Mouse (Mus musculus): ENCODE measurements around the gene Ankzf1. TPM values are rescaled to one million over a fixed set of nuclear protein-coding genes. Genes with fewer than 3 reads are reported as not detected.

The Ankzf1 gene
- polyA plus RNA-seq, 2 experiments, result 4.8 to 7.6 TPM

DNA sequence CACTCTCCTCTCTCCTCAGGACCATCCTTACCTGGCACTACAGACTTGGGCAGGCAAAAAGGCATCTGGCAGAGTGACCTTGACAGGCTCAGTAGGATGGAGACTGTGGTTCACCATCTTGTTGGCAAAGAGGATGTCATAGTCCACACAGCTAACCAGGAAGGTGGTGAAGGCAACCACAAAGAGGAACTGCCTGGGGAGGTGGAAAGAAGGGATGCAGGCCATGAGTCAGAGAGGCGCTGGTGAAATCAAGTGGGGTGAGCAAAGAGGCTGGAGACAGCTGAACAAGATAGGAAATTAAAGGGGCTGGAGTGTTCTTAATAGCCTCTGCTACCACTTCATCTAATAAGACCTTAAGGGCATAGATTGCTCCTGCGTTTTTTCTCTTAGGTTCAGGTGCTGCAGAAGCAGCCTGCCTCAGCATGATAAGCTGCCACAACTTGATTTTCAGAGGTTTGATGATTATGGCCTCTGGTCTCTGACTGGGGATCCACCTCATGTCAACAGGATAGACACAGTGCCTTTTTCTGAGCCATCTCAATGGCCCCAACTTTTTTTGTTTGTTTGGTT, 4.0 kb upstream of the Ankzf1 start:
- ATAC-seq (ENCODE audit: insufficient read depth), result no peak
- H3K36me3 ChIP-seq (replicated peaks; ENCODE audit: control insufficient read depth, insufficient read depth, low read depth), result peaks cover 57% of the 10 kb centered on the region
- no peak overlapping the region for H3K9ac ChIP-seq (replicated peaks)
- no peak overlapping the region for H3K27ac ChIP-seq
- WGBS (ENCODE audit: insufficient replicate concordance), result 21% methylated on average over 2 of the region's 2 CpGs
- H3K27me3 ChIP-seq (ENCODE audit: control insufficient read depth, insufficient read depth, low read length), result no peaks in the 10 kb centered on the region
- H3K4me1 ChIP-seq (replicated peaks; ENCODE audit: control insufficient read depth in 2 of 2, insufficient read depth in 2 of 2, low read length in 1 of 2), result peaks cover 15% of the 10 kb centered on the region in 2 experiments
- DNase-seq (ENCODE audit: low read depth in 3 of 3, low spot score in 3 of 3), result no peak
- TF ChIP-seq EP300 (IDR thresholded peaks at IDR 0.05; ENCODE audit: low read depth), result no peak
- TF ChIP-seq CTCF (IDR thresholded peaks at IDR 0.05; ENCODE audit: low read depth), result no peak
- no peaks in the 10 kb centered on the region for H3K9me3 ChIP-seq (ENCODE audit: control insufficient read depth, low read length)
- H3K4me2 ChIP-seq (ENCODE audit: low read depth), result no peak overlapping the region
- H3K4me3 ChIP-seq (ENCODE audit: insufficient read depth in 1 of 2, low read depth in 2 of 2, low read length in 2 of 2), result no peak overlapping the region

DNA sequence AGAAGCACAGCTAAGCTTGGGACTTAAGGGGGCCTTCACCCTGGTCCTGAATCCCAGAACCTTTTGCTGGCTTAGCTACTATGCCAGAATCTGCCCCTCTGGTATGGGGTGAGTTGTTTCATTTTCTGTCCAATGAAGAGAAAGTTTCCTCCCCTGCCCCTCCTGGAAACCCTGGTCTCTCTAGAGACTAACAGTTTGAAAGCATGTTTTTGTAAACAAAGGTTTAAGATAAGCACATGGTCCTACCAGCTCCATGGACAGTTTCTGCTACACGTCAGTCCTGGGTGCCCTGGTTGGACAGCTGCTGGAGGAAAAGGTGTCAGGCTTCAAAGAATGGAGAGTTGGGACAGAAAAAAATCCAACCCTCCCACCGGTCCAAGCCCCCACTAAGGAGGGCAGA, 1.4 kb upstream of the Ankzf1 start:
- ATAC-seq (ENCODE audit: insufficient read depth), result no peak

DNA sequence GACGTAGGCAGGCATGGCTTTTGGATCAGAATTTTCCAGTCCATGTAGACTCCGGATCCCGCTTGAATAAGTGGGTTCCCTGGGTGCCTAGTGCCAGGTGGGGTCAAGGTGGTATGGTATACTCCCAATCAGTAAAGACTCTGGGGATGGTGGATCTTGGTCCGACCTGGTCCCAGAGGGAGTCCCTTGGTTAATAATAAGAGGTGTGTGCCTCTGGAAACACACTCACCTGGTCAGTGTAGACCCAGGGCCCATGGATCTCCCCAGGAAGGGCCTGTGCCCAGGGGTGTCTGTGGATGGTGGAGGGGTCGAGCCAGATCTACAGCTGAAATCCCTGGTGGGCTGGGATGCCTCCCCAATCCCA, 711 bp upstream of the Ankzf1 start:
- Histone ChIP-seq H3K4me1 (replicated peaks; ENCODE audit: control insufficient read depth in 2 of 2, insufficient read depth in 2 of 2, low read length in 1 of 2) (peaks cover 21 to 22% of the 10 kb centered on the region in 2 experiments), H3K27me3 (ENCODE audit: control insufficient read depth, insufficient read depth, low read length) (no peaks in the 10 kb centered on the region), H3K36me3 (replicated peaks; ENCODE audit: control insufficient read depth, insufficient read depth, low read depth) (peaks cover 31% of the 10 kb centered on the region), H3K9me3 (ENCODE audit: control insufficient read depth, low read length) (no peaks in the 10 kb centered on the region), H3K4me3 (ENCODE audit: insufficient read depth in 1 of 2, low read depth in 2 of 2, low read length in 2 of 2) (peak overlapping the region; percentile 85 to 89), H3K9ac (replicated peaks) (peak overlapping the region; percentile 91), H3K27ac (peak overlapping the region; percentile 54), H3K4me2 (ENCODE audit: low read depth) (peak overlapping the region; percentile 82)
- DNase-seq (ENCODE audit: low read depth in 3 of 3, low spot score in 3 of 3), result no peak
- TF ChIP-seq EP300 (IDR thresholded peaks at IDR 0.05; ENCODE audit: low read depth) (no peak), CTCF (IDR thresholded peaks at IDR 0.05; ENCODE audit: low read depth) (no peak)
- 35% methylated on average over 5 of the region's 5 CpGs for WGBS (ENCODE audit: insufficient replicate concordance)
- ATAC-seq (ENCODE audit: insufficient read depth), result no peak; the same call in 1 of the 2 replicates

More for the DNA sequence above, 1.4 kb upstream of the Ankzf1 start:
- H3K9ac ChIP-seq (replicated peaks), result peak overlapping the region; percentile 91
- H3K27me3 ChIP-seq (ENCODE audit: control insufficient read depth, insufficient read depth, low read length), result no peaks in the 10 kb centered on the region
- H3K27ac ChIP-seq, result peak overlapping the region; percentile 54
- WGBS (ENCODE audit: insufficient replicate concordance), result 24% methylated on average over 2 of the region's 2 CpGs
- peaks cover 21 to 22% of the 10 kb centered on the region in 2 experiments for H3K4me1 ChIP-seq (replicated peaks; ENCODE audit: control insufficient read depth in 2 of 2, insufficient read depth in 2 of 2, low read length in 1 of 2)
- no peaks in the 10 kb centered on the region for H3K9me3 ChIP-seq (ENCODE audit: control insufficient read depth, low read length)
- no peak for TF ChIP-seq EP300 (IDR thresholded peaks at IDR 0.05; ENCODE audit: low read depth)
- peaks cover 37% of the 10 kb centered on the region for H3K36me3 ChIP-seq (replicated peaks; ENCODE audit: control insufficient read depth, insufficient read depth, low read depth)
- DNase-seq (ENCODE audit: low read depth in 3 of 3, low spot score in 3 of 3), result no peak
- H3K4me2 ChIP-seq (ENCODE audit: low read depth), result peak overlapping the region; percentile 82
- H3K4me3 ChIP-seq (ENCODE audit: insufficient read depth in 1 of 2, low read depth in 2 of 2, low read length in 2 of 2), result peak overlapping the region; percentile 85 to 89

DNA sequence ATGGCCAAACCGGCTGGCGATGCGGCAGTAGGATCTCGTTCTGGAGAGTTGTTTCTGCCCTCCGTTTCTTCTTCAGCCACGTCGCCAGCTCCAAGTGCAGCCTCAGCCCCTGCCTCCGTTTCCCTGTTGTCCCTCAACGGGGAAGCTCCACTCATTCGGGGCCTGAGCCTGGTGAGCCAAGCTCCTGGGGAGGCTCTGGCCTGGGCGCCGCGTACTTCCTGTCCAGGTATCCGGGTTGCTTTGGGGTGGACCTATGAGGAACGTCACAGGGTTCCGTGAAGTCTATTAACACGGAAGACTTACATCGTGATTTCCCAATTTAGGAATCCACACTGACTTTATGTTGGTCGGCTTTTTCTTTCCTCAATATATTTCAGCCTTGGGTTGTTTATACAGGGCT, 501 bp downstream of the Ankzf1 start:
- DNase-seq (ENCODE audit: low read depth in 3 of 3, low spot score in 3 of 3) (no peak), ATAC-seq (ENCODE audit: insufficient read depth) (peak; percentile 39; the same call in 1 of the 2 replicates)
- Histone ChIP-seq H3K4me1 (replicated peaks; ENCODE audit: control insufficient read depth in 2 of 2, insufficient read depth in 2 of 2, low read length in 1 of 2) (peaks cover 21 to 22% of the 10 kb centered on the region in 2 experiments), H3K9ac (replicated peaks) (peak overlapping the region; percentile 85), H3K4me3 (ENCODE audit: insufficient read depth in 1 of 2, low read depth in 2 of 2, low read length in 2 of 2) (peak overlapping the region; percentile 89 to 93), H3K36me3 (replicated peaks; ENCODE audit: control insufficient read depth, insufficient read depth, low read depth) (peaks cover 18% of the 10 kb centered on the region), H3K4me2 (ENCODE audit: low read depth) (peak overlapping the region; percentile 98), H3K9me3 (ENCODE audit: control insufficient read depth, low read length) (no peaks in the 10 kb centered on the region), H3K27ac (peak overlapping the region; percentile 85), H3K27me3 (ENCODE audit: control insufficient read depth, insufficient read depth, low read length) (no peaks in the 10 kb centered on the region)
- TF ChIP-seq EP300 (IDR thresholded peaks at IDR 0.05; ENCODE audit: low read depth) (no peak), CTCF (IDR thresholded peaks at IDR 0.05; ENCODE audit: low read depth) (no peak)
- 0% methylated on average over 19 of the region's 19 CpGs for WGBS (ENCODE audit: insufficient replicate concordance)

DNA sequence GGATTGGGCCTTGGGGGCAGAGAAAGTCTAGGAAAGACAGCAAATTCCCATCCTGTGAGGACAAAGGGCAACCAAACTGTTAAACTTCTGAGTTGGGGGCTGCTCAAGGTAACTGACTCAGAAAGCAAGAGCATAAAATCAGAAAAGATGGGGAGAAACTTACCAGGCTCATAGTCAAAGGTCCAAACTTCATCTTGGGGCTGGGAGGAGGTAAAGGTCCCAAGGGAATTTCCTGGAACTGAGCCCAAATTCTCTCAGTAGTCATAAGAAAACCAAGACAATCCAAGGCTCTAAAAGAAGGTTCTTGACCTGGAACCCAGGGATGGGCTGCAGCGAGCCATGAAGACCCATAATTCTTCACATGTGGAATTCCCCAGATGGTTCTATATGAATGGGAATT, 9.3 kb downstream of the Ankzf1 start:
- WGBS (ENCODE audit: insufficient replicate concordance), result 78% methylated on average over 1 of the region's 1 CpGs
- Histone ChIP-seq H3K9ac (replicated peaks) (no peak overlapping the region), H3K4me3 (ENCODE audit: insufficient read depth in 1 of 2, low read depth in 2 of 2, low read length in 2 of 2) (no peak overlapping the region), H3K4me1 (replicated peaks; ENCODE audit: control insufficient read depth in 2 of 2, insufficient read depth in 2 of 2, low read length in 1 of 2) (no peaks in the 10 kb centered on the region), H3K36me3 (replicated peaks; ENCODE audit: control insufficient read depth, insufficient read depth, low read depth) (peaks cover 13% of the 10 kb centered on the region), H3K27ac (no peak overlapping the region), H3K27me3 (ENCODE audit: control insufficient read depth, insufficient read depth, low read length) (no peaks in the 10 kb centered on the region), H3K4me2 (ENCODE audit: low read depth) (no peak overlapping the region), H3K9me3 (ENCODE audit: control insufficient read depth, low read length) (no peaks in the 10 kb centered on the region)
- DNase-seq (ENCODE audit: low read depth in 3 of 3, low spot score in 3 of 3) (no peak), ATAC-seq (ENCODE audit: insufficient read depth) (no peak)
- TF ChIP-seq CTCF (IDR thresholded peaks at IDR 0.05; ENCODE audit: low read depth) (no peak), EP300 (IDR thresholded peaks at IDR 0.05; ENCODE audit: low read depth) (no peak)
